Mouse (Mus musculus): ENCODE data around the gene Cadm1.

DNA sequence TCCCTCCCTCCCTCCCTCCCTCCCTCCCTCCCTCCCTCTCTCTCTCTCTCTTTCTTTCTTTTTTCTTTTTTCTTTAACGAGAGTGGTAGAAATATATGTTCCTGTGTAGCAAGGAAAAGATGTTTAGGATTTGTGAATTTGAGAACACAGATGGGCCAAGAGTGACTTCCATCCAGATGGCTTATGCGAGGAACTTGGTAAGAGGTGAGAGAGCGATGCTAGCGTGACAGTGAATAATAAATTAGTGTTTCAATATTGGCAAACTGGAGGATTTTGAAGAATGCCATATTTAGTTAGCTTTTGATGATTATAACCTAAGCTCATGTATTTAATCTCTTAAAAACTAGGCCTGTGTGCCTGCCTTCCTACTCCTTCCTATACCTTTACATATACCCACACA, 31.6 kb downstream of the Cadm1 start:
- no peak for TF ChIP-seq CTCF (IDR thresholded peaks at IDR 0.05; ENCODE audit: low read depth, low read length)
- TF ChIP-seq EP300 (IDR thresholded peaks at IDR 0.05; ENCODE audit: insufficient read depth, low read depth, low read length) = no peak
- TF ChIP-seq POLR2A (IDR thresholded peaks at IDR 0.05; ENCODE audit: insufficient read depth, low read length) = no peak

Data from ES-Bruce4 (cell line).